Mouse (Mus musculus): Measurements from ENCODE around the gene Fhl1. TPM values are rescaled to one million over a fixed set of nuclear protein-coding genes. Genes with fewer than 3 reads are reported as not detected.

Gene Fhl1
- polyA plus RNA-seq, 1 experiment from 2014 or later = 207 TPM

GRCm38 (mm10) chrX:56736226-56736625 lies 4.6 kb downstream of the Fhl1 start:
- no peak overlapping the region for H3K4me2 ChIP-seq (ENCODE audit: low read length)
- no peaks in the 10 kb centered on the region for H3K27me3 ChIP-seq (ENCODE audit: control insufficient read depth, insufficient read depth, low read depth, low read length)
- no peaks in the 10 kb centered on the region for H3K4me1 ChIP-seq (ENCODE audit: control insufficient read depth, insufficient read depth, low read length)
- 71% methylated on average over 1 of the region's 1 CpGs for WGBS
- no peak overlapping the region for H3K27ac ChIP-seq (ENCODE audit: low read length)
- no peak for ATAC-seq
- no peaks in the 10 kb centered on the region for H3K9me3 ChIP-seq (replicated peaks; ENCODE audit: control insufficient read depth, low read length, poor library complexity, severe bottlenecking)
- no peak overlapping the region for H3K4me3 ChIP-seq (ENCODE audit: low read depth, low read length)
- H3K36me3 ChIP-seq (ENCODE audit: control insufficient read depth, insufficient read depth, low read length) = no peaks in the 10 kb centered on the region
- no peak overlapping the region for H3K9ac ChIP-seq (ENCODE audit: low read depth, low read length)

GRCm38 (mm10) chrX:56737848-56738554 lies 6.4 kb downstream of the Fhl1 start:
- Histone ChIP-seq H3K27me3 (ENCODE audit: control insufficient read depth, insufficient read depth, low read depth, low read length) (no peaks in the 10 kb centered on the region), H3K4me3 (ENCODE audit: low read depth, low read length) (no peak overlapping the region), H3K4me1 (ENCODE audit: control insufficient read depth, insufficient read depth, low read length) (no peaks in the 10 kb centered on the region), H3K36me3 (ENCODE audit: control insufficient read depth, insufficient read depth, low read length) (no peaks in the 10 kb centered on the region), H3K4me2 (ENCODE audit: low read length) (no peak overlapping the region), H3K9me3 (replicated peaks; ENCODE audit: control insufficient read depth, low read length, poor library complexity, severe bottlenecking) (no peaks in the 10 kb centered on the region), H3K27ac (ENCODE audit: low read length) (no peak overlapping the region), H3K9ac (ENCODE audit: low read depth, low read length) (no peak overlapping the region)
- 65% methylated on average over 5 of the region's 5 CpGs for WGBS
- ATAC-seq = no peak

GRCm38 (mm10) chrX:56741428-56741827 lies 9.8 kb downstream of the Fhl1 start:
- H3K4me1 ChIP-seq (ENCODE audit: control insufficient read depth, insufficient read depth, low read length) = no peaks in the 10 kb centered on the region
- H3K27me3 ChIP-seq (ENCODE audit: control insufficient read depth, insufficient read depth, low read depth, low read length) = no peaks in the 10 kb centered on the region
- H3K27ac ChIP-seq (ENCODE audit: low read length) = no peak overlapping the region
- H3K36me3 ChIP-seq (ENCODE audit: control insufficient read depth, insufficient read depth, low read length) = no peaks in the 10 kb centered on the region
- H3K4me3 ChIP-seq (ENCODE audit: low read depth, low read length) = no peak overlapping the region
- H3K9ac ChIP-seq (ENCODE audit: low read depth, low read length) = no peak overlapping the region
- no peak overlapping the region for H3K4me2 ChIP-seq (ENCODE audit: low read length)
- no peak for ATAC-seq
- H3K9me3 ChIP-seq (replicated peaks; ENCODE audit: control insufficient read depth, low read length, poor library complexity, severe bottlenecking) = no peaks in the 10 kb centered on the region
- WGBS = 69% methylated on average over 3 of the region's 3 CpGs

GRCm38 (mm10) chrX:56751536-56751935 lies 19.9 kb downstream of the Fhl1 start:
- no peak overlapping the region for H3K4me3 ChIP-seq (ENCODE audit: low read depth, low read length)
- 60% methylated on average over 4 of the region's 4 CpGs for WGBS
- no peak overlapping the region for H3K9ac ChIP-seq (ENCODE audit: low read depth, low read length)
- no peaks in the 10 kb centered on the region for H3K9me3 ChIP-seq (replicated peaks; ENCODE audit: control insufficient read depth, low read length, poor library complexity, severe bottlenecking)
- H3K4me1 ChIP-seq (ENCODE audit: control insufficient read depth, insufficient read depth, low read length) = no peaks in the 10 kb centered on the region
- H3K27me3 ChIP-seq (ENCODE audit: control insufficient read depth, insufficient read depth, low read depth, low read length) = no peaks in the 10 kb centered on the region
- no peak for ATAC-seq
- no peak overlapping the region for H3K4me2 ChIP-seq (ENCODE audit: low read length)
- no peaks in the 10 kb centered on the region for H3K36me3 ChIP-seq (ENCODE audit: control insufficient read depth, insufficient read depth, low read length)
- H3K27ac ChIP-seq (ENCODE audit: low read length) = no peak overlapping the region

- no peak overlapping the region for H3K9ac ChIP-seq (ENCODE audit: low read depth, low read length)
- no peaks in the 10 kb centered on the region for H3K9me3 ChIP-seq (replicated peaks; ENCODE audit: control insufficient read depth, low read length, poor library complexity, severe bottlenecking)
- H3K4me2 ChIP-seq (ENCODE audit: low read length) = no peak overlapping the region
- no peak overlapping the region for H3K4me3 ChIP-seq (ENCODE audit: low read depth, low read length)
- H3K36me3 ChIP-seq (ENCODE audit: control insufficient read depth, insufficient read depth, low read length) = no peaks in the 10 kb centered on the region
- ATAC-seq = no peak
- H3K27ac ChIP-seq (ENCODE audit: low read length) = no peak overlapping the region
- no peaks in the 10 kb centered on the region for H3K4me1 ChIP-seq (ENCODE audit: control insufficient read depth, insufficient read depth, low read length)
- no peaks in the 10 kb centered on the region for H3K27me3 ChIP-seq (ENCODE audit: control insufficient read depth, insufficient read depth, low read depth, low read length)
- 75% methylated on average over 6 of the region's 6 CpGs for WGBS
Observed at GRCm38 (mm10) chrX:56752144-56752543, 20.6 kb downstream of the Fhl1 start.

GRCm38 (mm10) chrX:56753317-56754289 lies 22.0 kb downstream of the Fhl1 start:
- 82% methylated on average over 8 of the region's 8 CpGs for WGBS
- H3K27me3 ChIP-seq (ENCODE audit: control insufficient read depth, insufficient read depth, low read depth, low read length) = no peaks in the 10 kb centered on the region
- H3K4me3 ChIP-seq (ENCODE audit: low read depth, low read length) = no peak overlapping the region
- H3K9ac ChIP-seq (ENCODE audit: low read depth, low read length) = no peak overlapping the region
- H3K4me2 ChIP-seq (ENCODE audit: low read length) = no peak overlapping the region
- no peak for ATAC-seq
- H3K9me3 ChIP-seq (replicated peaks; ENCODE audit: control insufficient read depth, low read length, poor library complexity, severe bottlenecking) = no peaks in the 10 kb centered on the region
- H3K27ac ChIP-seq (ENCODE audit: low read length) = no peak overlapping the region
- H3K36me3 ChIP-seq (ENCODE audit: control insufficient read depth, insufficient read depth, low read length) = no peaks in the 10 kb centered on the region
- H3K4me1 ChIP-seq (ENCODE audit: control insufficient read depth, insufficient read depth, low read length) = no peaks in the 10 kb centered on the region

GRCm38 (mm10) chrX:56755646-56756045 lies 24.1 kb downstream of the Fhl1 start:
- Histone ChIP-seq H3K27me3 (ENCODE audit: control insufficient read depth, insufficient read depth, low read depth, low read length) (no peaks in the 10 kb centered on the region), H3K9ac (ENCODE audit: low read depth, low read length) (no peak overlapping the region), H3K4me3 (ENCODE audit: low read depth, low read length) (no peak overlapping the region), H3K36me3 (ENCODE audit: control insufficient read depth, insufficient read depth, low read length) (no peaks in the 10 kb centered on the region), H3K9me3 (replicated peaks; ENCODE audit: control insufficient read depth, low read length, poor library complexity, severe bottlenecking) (no peaks in the 10 kb centered on the region), H3K4me2 (ENCODE audit: low read length) (no peak overlapping the region), H3K27ac (ENCODE audit: low read length) (no peak overlapping the region), H3K4me1 (ENCODE audit: control insufficient read depth, insufficient read depth, low read length) (no peaks in the 10 kb centered on the region)
- ATAC-seq = no peak
- WGBS = 37% methylated on average over 2 of the region's 2 CpGs

- H3K4me3 ChIP-seq (ENCODE audit: low read depth, low read length) = no peak overlapping the region
- no peaks in the 10 kb centered on the region for H3K36me3 ChIP-seq (ENCODE audit: control insufficient read depth, insufficient read depth, low read length)
- H3K9ac ChIP-seq (ENCODE audit: low read depth, low read length) = no peak overlapping the region
- no peak overlapping the region for H3K27ac ChIP-seq (ENCODE audit: low read length)
- no peak for ATAC-seq
- 80% methylated on average over 7 of the region's 7 CpGs for WGBS
- no peak overlapping the region for H3K4me2 ChIP-seq (ENCODE audit: low read length)
- H3K4me1 ChIP-seq (ENCODE audit: control insufficient read depth, insufficient read depth, low read length) = no peaks in the 10 kb centered on the region
- H3K27me3 ChIP-seq (ENCODE audit: control insufficient read depth, insufficient read depth, low read depth, low read length) = no peaks in the 10 kb centered on the region
- H3K9me3 ChIP-seq (replicated peaks; ENCODE audit: control insufficient read depth, low read length, poor library complexity, severe bottlenecking) = no peaks in the 10 kb centered on the region
Observed at GRCm38 (mm10) chrX:56756352-56756751, 24.8 kb downstream of the Fhl1 start.

- WGBS = 89% methylated on average over 3 of the region's 3 CpGs
- ATAC-seq = no peak
- H3K27ac ChIP-seq (ENCODE audit: low read length) = no peak overlapping the region
- no peak overlapping the region for H3K4me2 ChIP-seq (ENCODE audit: low read length)
- H3K9me3 ChIP-seq (replicated peaks; ENCODE audit: control insufficient read depth, low read length, poor library complexity, severe bottlenecking) = no peaks in the 10 kb centered on the region
- H3K4me3 ChIP-seq (ENCODE audit: low read depth, low read length) = no peak overlapping the region
- no peak overlapping the region for H3K9ac ChIP-seq (ENCODE audit: low read depth, low read length)
- no peaks in the 10 kb centered on the region for H3K4me1 ChIP-seq (ENCODE audit: control insufficient read depth, insufficient read depth, low read length)
- no peaks in the 10 kb centered on the region for H3K27me3 ChIP-seq (ENCODE audit: control insufficient read depth, insufficient read depth, low read depth, low read length)
- H3K36me3 ChIP-seq (ENCODE audit: control insufficient read depth, insufficient read depth, low read length) = no peaks in the 10 kb centered on the region
Observed at GRCm38 (mm10) chrX:56760257-56760760, 28.7 kb downstream of the Fhl1 start.

Measured in midbrain, embryonic 16.5 days (tissue).